Mouse (Mus musculus) thymus, adult 2 months (tissue): Measurements from ENCODE around the gene Spag8.
A peak's percentile ranks its signal among the peaks of the same experiment; 100 is the strongest.

ENCODE experiments used
- CTCF ChIP-seq: fragments of 200-500 bp; IDR thresholded peaks from 2 replicates; pipeline ENCODE4 v1.5.1; 2012; ENCODE audit warnings: mild to moderate bottlenecking, control low read depth, low read length, moderate library complexity, borderline replicate concordance; ENCODE audit not compliant: control insufficient read depth, poor library complexity, insufficient read depth; ENCODE audit errors: extremely low read depth
- POLR2A ChIP-seq: fragments of 200-500 bp; IDR thresholded peaks from 2 replicates; pipeline ENCODE4 v1.6.1; 2012; ENCODE audit warnings: mild to moderate bottlenecking, low read length, control low read depth, moderate library complexity; ENCODE audit not compliant: control insufficient read depth, poor library complexity, insufficient read depth; ENCODE audit errors: extremely low read depth

GRCm38 (mm10) chr4:43655656-43656338, 2.4 kb upstream of the Spag8 start:
- peak; percentile 11; the same call in 1 of the 2 replicates for TF ChIP-seq CTCF
- no peak for TF ChIP-seq POLR2A
